Mouse (Mus musculus): Measurements from ENCODE around the gene Tardbp. TPM values are rescaled to one million over a fixed set of nuclear protein-coding genes. Genes with fewer than 3 reads are reported as not detected.

The Tardbp gene
- total RNA-seq, 2 experiments from 2014 or later: 280 to 349 TPM

DNA sequence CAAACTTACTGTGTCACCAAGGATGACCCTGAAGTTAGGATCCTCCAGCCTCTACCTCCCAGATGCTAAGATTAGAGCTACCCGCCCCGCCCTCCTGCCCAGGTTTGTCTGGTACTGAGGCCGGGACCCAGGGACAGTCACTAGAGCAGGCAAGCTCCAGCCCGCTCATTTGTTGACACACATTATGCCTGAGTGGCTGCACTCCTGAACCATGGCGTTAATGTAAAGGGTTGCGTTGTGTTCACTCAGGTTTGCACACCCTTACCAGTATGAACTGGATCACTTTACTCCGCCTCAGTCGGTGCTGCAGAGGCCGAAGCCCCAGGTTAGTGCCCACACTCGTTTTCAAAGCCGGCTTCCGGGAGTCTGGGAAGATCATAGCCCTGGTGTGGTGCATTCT, 63.2 kb downstream of the Tardbp start:
- DNase-seq (ENCODE audit: low spot score in 2 of 2): no peak

DNA sequence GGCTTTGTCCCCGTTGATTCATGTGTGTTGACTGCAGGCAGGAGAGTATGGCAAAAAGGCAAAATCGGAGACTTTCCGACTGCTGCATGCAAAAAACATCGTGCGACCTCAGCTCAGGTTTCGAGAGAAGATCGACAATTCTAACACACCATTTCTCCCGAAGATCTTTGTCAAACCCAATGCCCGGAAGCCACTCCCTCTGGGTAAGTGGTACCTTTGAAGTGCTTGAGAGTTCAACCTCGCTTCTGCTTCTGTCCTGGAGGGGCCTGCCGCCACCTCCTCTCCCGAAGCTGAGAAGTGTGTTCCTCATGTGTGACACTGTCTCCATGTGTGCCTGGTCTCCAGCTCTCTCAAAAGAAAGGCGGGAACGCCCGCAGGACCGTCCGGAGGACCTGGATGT, 64.1 kb downstream of the Tardbp start:
- no peak for DNase-seq (ENCODE audit: low spot score in 2 of 2)

Other genes with a start within 250 kb of the Tardbp start
- 10 to 100 TPM; 18.2 to 19.6 TPM for gene Ubiad1, start 182.2 kb downstream of the Tardbp start, total RNA-seq (2021)
- gene Mtor, start 178.4 kb downstream of the Tardbp start, total RNA-seq (2021): 10 to 100 TPM; 66.3 to 67.1 TPM
- 1 to 10 TPM; 1.3 to 1.5 TPM for gene Angptl7, start 126.6 kb downstream of the Tardbp start, total RNA-seq (2021)
- gene Exosc10, start 68.6 kb downstream of the Tardbp start, total RNA-seq (2021): 10 to 100 TPM; 65.5 to 68.1 TPM
- 10 to 100 TPM; 55.9 to 60.3 TPM for gene Srm, start 35.5 kb downstream of the Tardbp start, total RNA-seq (2021)
- gene Masp2, start 24.5 kb downstream of the Tardbp start, total RNA-seq (2021): 10 to 100 TPM in 1 of 2 experiments, 1 to 10 TPM in 1; 1.1 to 14.8 TPM
- gene Gm572, start 16.3 kb upstream of the Tardbp start, total RNA-seq (2021): under 1 TPM; 0.37 to 0.42 TPM
- gene Casz1, start 177.4 kb upstream of the Tardbp start, total RNA-seq (2021): 10 to 100 TPM; 10.1 to 15.6 TPM

Measured in adrenal gland, postnatal 4 days (tissue).